Comparison of ENCODE assay signal across 41 mouse cellular contexts in genomic region chrX:33926344-33926743, GRCm38 (mm10). TPM values are rescaled to one million over a fixed set of nuclear protein-coding genes. Genes with fewer than 3 reads are reported as not detected.
"Had no signal": no experiment of that assay in that cellular context is flagged by ENCODE, and none has a peak within 500 bp of the region (broad histone marks: within the 10 kb centered on the region; RNA-seq: fewer than 3 reads in every experiment).

No protein-coding gene starts in this region.

RNA-seq across cellular contexts. Expression of gene Btbd35f6, which starts 30.0 kb away (rescaled TPM):
- total RNA-seq: heart, postnatal 10 days; heart, postnatal 14 days; heart, postnatal 25 days; heart, postnatal 36 days; heart, postnatal 4 days; hematopoietic stem cell, adult 5-6 weeks; hindbrain, postnatal 0 days; layer of hippocampus, adult 18-20 months; layer of hippocampus, adult 2 months; layer of hippocampus, adult 8-10 months; layer of hippocampus, postnatal 10 days; layer of hippocampus, postnatal 14 days; layer of hippocampus, postnatal 25 days; layer of hippocampus, postnatal 36 days; left cerebral cortex, adult 18-20 months had no signal
- polyA plus RNA-seq: heart, embryonic 10.5 days; heart, embryonic 11.5 days; heart, embryonic 12.5 days; heart, embryonic 13.5 days; heart, embryonic 14.5 days; heart, embryonic 15.5 days; heart, embryonic 16.5 days; heart, postnatal 0 days; hindbrain, embryonic 10.5 days; hindbrain, embryonic 11.5 days; hindbrain, embryonic 12.5 days; hindbrain, embryonic 13.5 days; hindbrain, embryonic 14.5 days; hindbrain, embryonic 15.5 days; hindbrain, embryonic 16.5 days; hindbrain, postnatal 0 days; inflammation-experienced regulatory T-cells, adult 6 months; intestine, embryonic 14.5 days; intestine, embryonic 15.5 days; intestine, embryonic 16.5 days; intestine, postnatal 0 days; kidney, adult 2 months; kidney, embryonic 14.5 days; kidney, embryonic 15.5 days; kidney, embryonic 16.5 days; kidney, postnatal 0 days; large intestine, adult 2 months had no signal
